Mouse (Mus musculus): ENCODE data around the gene Etfb.

Etfb gene

GRCm38 (mm10) chr7:43495343-43496021, 51.6 kb downstream of the Etfb start:
- DNase-seq (ENCODE audit: low spot score in 2 of 2) = peak; percentile 70 to 76

Data from right cerebral cortex, adult 2 months (tissue).